In the genomic region with DNA sequence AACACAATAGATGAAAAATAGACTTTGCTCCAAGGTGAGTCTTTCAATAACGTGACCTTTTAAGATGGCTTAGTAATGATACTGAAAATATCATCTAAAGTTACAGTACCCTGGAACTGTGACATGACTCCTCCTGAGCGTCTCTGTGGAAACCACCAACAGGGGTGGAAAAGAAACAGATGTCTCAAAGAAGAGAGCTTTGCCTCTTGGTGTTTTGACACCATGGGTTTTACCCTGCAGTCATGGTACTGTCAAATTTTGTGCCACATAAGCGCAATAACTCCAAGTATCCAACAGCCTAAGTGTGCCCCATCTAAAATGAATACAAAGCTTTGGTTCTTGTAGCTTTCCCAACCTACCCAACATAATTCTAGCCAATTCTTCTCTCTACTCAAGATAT, we compare ENCODE assay signal across 24 mouse cellular contexts.
DNase-seq lines count a peak whose midpoint lies in the region; ATAC-seq and TF ChIP-seq lines count a peak whose summit lies in the region.
"Had no signal": no experiment of that assay in that cellular context is flagged by ENCODE, and none has a peak within 500 bp of the region (broad histone marks: within the 10 kb centered on the region; RNA-seq: fewer than 3 reads in every experiment).

No protein-coding gene starts in this region.

- peak; percentile 58 for ATAC-seq in frontal cortex, adult (ENCODE audit: low TSS enrichment)
- ATAC-seq: activated CD4-positive, CD25-positive, alpha-beta regulatory T cell, adult 4 months; CD4-positive, CD25-positive, alpha-beta regulatory T cell, adult 4 months; forebrain, embryonic 14.5 days; forebrain, embryonic 16.5 days; Patski had no signal

- H3K27ac ChIP-seq in cerebellum, adult 2 months (ENCODE audit: insufficient read depth, low read length): peak overlapping the region; percentile 13; the same call in 1 of the 2 replicates
- H3K27ac ChIP-seq: embryonic facial prominence, embryonic 13.5 days; embryonic facial prominence, embryonic 15.5 days; forebrain, embryonic 10.5 days; forebrain, embryonic 12.5 days had no signal

- WGBS in cerebellum, adult 2 months: 16% methylated on average over 3 of the region's 3 CpGs

- TF ChIP-seq CTCF in cerebellum, adult 2 months (IDR thresholded peaks at IDR 0.05; ENCODE audit: borderline replicate concordance, insufficient read depth, low read depth, low read length): no peak

- peaks cover 2% of the 10 kb centered on the region; the same call in 1 of the 2 replicates for H3K4me1 ChIP-seq in cerebellum, adult 2 months (ENCODE audit: control insufficient read depth, insufficient read depth, low read length)
- H3K4me1 ChIP-seq: embryonic facial prominence, embryonic 13.5 days; embryonic facial prominence, embryonic 15.5 days; forebrain, embryonic 10.5 days; forebrain, embryonic 12.5 days had no signal

- no peak overlapping the region for H3K4me3 ChIP-seq in cerebellum, adult 2 months (replicated peaks; ENCODE audit: insufficient read depth, low read depth, low read length)
- H3K4me3 ChIP-seq: embryonic facial prominence, embryonic 13.5 days; embryonic facial prominence, embryonic 15.5 days; erythroblast, embryonic 14.5 days; forebrain, embryonic 10.5 days; forebrain, embryonic 12.5 days had no signal

- no peaks in the 10 kb centered on the region for H3K27me3 ChIP-seq in cerebellum, adult 2 months (ENCODE audit: control insufficient read depth, insufficient read depth, low read length)
- H3K27me3 ChIP-seq: CH12.LX; embryonic facial prominence, embryonic 13.5 days; embryonic facial prominence, embryonic 15.5 days; forebrain, embryonic 12.5 days had no signal

- DNase-seq in cerebellum, adult 2 months: peak in 1 of 2 experiments; percentile 52
- DNase-seq in cerebellum, adult 11-12 months: no peak
- DNase-seq in frontal cortex, postnatal 25 days (ENCODE audit: low spot score in 2 of 2): no peak
- peak; percentile 51 for DNase-seq in brain, adult 2 months (ENCODE audit: low read depth, low spot score)
- DNase-seq: adrenal gland, adult 8-10 months; adrenal gland, postnatal 14 days; adrenal gland, postnatal 36 days; B cell, adult 2 months; cerebellum, adult 11 months; cerebellum, adult 9-11 months; cerebellum, postnatal 36 days; embryo, embryonic 11 days had no signal

- no peak for TF ChIP-seq POLR2A in cerebellum, adult 2 months (IDR thresholded peaks at IDR 0.05; ENCODE audit: borderline replicate concordance, insufficient read depth, low read length)
